Mouse (Mus musculus): ENCODE measurements around the gene Pou2f2.

DNA sequence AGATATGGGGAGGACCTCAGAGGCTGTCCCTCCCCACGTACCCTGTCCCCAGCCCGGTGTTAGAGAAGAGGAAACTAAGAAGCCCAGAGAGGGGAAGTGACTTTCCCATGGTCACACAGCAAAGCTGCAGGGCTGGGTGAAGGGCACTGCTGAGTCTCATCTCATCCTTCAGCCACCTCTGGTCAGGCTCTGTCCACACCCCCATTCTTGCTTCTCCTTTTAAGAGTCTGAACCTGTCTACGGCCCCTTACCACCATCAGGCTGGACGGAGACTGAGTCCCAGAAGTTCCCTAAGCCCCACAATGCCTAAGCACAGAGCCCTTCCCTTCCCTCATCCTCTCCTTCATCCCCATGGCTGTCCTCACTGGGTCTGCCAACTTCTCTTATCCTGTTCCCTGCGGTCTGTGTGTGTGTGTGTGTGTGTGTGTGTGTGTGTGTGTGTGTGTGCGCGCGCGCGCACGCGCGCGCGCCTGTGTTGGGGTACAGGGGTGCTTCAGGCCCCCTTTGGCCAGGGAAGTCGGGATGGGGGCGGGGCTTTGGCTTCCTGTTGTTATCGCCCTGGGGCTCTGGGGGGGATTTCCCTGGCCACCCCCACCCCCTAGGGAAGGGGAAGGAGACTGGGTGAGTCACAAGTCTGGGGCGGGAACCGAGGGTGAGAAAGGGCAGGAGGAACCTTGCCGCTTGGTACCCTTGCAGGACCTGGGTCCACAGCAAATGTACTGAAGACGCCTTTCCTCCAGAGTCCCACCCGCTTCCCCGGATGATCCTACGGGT lies 59.3 kb downstream of the Pou2f2 start:
- TF ChIP-seq CTCF (IDR thresholded peaks at IDR 0.05; ENCODE audit: low read depth) (no peak), EP300 (optimal IDR thresholded peaks at IDR 0.05) (no peak)
